Mouse (Mus musculus) spleen, embryonic (tissue): Measurements from ENCODE around the gene Hmgxb4.
"Not testable (repeated sequence)": the region's sequence is repeated elsewhere in the genome, so short reads cannot be mapped to it uniquely, and the experiment has no call there.

ENCODE experiments used
- CTCF ChIA-PET: fragments of 350-600 bp; sonication (Branson Sonifier 250); formaldehyde crosslinking; loops from one replicate; lab custom pipeline; 2022; lab: Charles Lee

Hmgxb4 gene

GRCm38 (mm10) chr8:74993081-74993474 lies at the start of gene Hmgxb4:
TSS of gene Hmgxb4 (plus strand) at chr8:74993356.
- CTCF ChIA-PET: no interaction called here

GRCm38 (mm10) chr8:74949445-74949844 lies 43.7 kb upstream of the Hmgxb4 start:
- CTCF ChIA-PET: no interaction called here

DNA sequence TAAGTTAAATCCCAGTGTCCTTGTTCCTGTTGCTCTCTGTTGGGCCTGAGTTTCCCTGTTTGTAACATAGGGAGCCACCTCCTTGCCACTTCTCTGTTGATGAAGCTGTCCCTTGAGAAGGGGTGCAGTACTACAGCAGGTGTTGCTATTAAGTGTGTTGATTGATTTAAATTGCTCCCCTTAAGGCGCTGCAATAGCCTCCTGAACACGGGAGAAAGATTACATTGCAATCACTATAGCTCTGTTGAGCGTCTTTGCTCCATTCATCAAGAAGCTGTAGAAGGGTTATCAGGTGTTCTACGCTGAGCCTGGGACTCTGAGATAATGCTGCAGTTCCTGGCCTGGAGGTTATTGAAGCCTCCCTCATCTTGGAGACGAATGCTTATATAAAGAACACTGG lies 29.2 kb upstream of the Hmgxb4 start:
- CTCF ChIA-PET: no interaction called here

- CTCF ChIA-PET: not testable (repeated sequence)
Measured at GRCm38 (mm10) chr8:74970286-74970685, 22.9 kb upstream of the Hmgxb4 start.

- CTCF ChIA-PET: no interaction called here
Measured at GRCm38 (mm10) chr8:74971636-74972035, 21.5 kb upstream of the Hmgxb4 start.

- CTCF ChIA-PET: no interaction called here
Measured at GRCm38 (mm10) chr8:74972322-74972883, 20.8 kb upstream of the Hmgxb4 start.

GRCm38 (mm10) chr8:74973121-74973869 lies 19.9 kb upstream of the Hmgxb4 start:
- CTCF ChIA-PET: no interaction called here

DNA sequence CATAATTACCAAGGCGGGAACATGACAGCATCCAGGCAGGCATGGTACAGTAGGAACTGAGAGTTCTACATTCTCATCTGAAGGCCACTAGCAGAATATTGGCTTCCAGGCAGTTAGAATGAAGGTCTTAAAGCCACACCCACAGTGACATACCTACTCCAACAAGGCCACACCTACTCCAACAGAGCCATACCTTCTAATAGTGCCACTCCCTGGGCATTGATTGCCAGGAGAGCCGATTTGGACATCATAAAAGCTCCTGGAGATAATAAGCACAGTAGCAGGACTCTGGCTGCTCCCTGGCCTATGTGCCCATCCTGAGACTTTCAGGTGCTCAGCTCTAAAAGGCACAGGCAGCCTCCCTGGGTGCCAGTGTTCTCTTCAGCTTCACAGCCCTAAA lies 19.3 kb upstream of the Hmgxb4 start:
- CTCF ChIA-PET: no interaction called here

DNA sequence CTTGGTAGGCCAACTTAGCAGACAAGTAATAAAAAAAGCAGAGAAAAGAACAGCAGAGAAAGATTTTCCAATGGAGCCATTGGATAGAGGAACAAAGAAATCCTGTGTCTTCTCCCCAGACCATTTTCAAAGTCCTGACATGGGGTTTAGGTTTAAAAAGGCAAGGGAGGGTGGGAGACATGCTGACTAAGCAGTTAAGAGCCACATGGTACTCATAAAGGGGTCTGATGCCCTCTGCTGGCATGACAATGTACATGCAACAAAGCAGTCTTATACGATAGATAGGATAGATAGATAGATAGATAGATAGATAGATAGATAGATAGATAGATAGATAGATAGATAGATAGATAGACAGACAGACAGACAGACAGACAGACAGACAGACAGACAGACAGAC lies 15.7 kb upstream of the Hmgxb4 start:
- CTCF ChIA-PET: interaction anchor here (0.5 kb wide), 1 partner anchor 190 kb away, joined by 6 read pairs; no protein-coding TSS in a partner anchor

DNA sequence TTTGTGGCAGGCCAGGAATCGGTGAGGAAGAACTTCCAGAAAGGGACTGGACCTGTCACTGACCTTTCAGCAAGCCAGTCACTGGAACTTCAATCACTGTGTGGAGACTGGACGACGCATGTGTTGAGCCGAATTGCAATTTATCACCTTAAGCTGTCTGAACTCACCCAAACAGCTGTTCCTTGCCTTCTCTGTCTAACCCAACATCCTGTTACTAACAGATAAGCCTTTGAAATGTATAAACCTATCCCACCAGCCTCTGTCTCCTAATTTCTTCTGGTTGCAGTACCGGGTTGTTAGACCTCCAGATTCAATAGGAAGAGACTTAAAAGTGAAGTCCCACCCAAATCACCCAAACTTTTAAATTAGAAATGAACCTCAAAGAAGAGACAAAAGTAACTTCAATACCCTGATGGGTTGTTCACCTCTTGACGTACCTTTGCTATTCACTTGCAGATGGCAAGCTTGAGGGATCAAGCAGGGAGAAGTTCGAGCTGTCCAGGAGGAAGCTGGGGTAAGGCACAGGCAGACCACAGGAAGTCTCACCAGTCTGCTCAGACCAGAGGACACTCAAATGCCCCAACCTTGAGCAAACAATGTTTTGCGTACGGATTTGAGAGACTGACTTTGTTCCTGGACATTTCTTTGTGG lies 13.0 kb upstream of the Hmgxb4 start:
- CTCF ChIA-PET: no interaction called here

GRCm38 (mm10) chr8:74980711-74981062 lies 12.5 kb upstream of the Hmgxb4 start:
- CTCF ChIA-PET: no interaction called here

GRCm38 (mm10) chr8:74981809-74982208 lies 11.3 kb upstream of the Hmgxb4 start:
- CTCF ChIA-PET: interaction anchor here (0.6 kb wide), 1 partner anchor 359 kb away, joined by 4 read pairs; no protein-coding TSS in a partner anchor

GRCm38 (mm10) chr8:74987436-74987835 lies 5.7 kb upstream of the Hmgxb4 start:
- CTCF ChIA-PET: no interaction called here

GRCm38 (mm10) chr8:74990021-74990420 lies 3.1 kb upstream of the Hmgxb4 start:
- CTCF ChIA-PET: no interaction called here

GRCm38 (mm10) chr8:74993475-74994451 lies 607 bp downstream of the Hmgxb4 start:
- CTCF ChIA-PET: no interaction called here

DNA sequence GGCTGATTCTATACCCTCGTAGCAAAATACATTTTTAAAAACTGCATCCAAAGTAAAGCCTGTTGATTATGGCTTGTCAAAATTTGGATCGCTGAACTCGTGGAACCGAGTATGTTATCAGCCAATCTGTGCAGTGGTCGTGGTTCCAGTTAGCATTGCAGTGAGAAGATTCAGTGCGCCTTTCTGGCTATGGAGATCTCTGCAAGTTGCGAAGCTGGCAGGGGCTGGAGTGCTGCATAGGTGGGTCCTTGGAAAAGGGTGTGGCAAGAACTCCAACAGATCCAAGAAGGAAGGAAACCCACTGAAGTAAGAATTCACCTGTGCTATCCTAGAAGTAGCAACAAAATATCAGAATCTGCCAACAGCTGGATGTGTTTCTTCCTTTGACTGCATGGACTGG lies 1.4 kb downstream of the Hmgxb4 start:
- CTCF ChIA-PET: no interaction called here

DNA sequence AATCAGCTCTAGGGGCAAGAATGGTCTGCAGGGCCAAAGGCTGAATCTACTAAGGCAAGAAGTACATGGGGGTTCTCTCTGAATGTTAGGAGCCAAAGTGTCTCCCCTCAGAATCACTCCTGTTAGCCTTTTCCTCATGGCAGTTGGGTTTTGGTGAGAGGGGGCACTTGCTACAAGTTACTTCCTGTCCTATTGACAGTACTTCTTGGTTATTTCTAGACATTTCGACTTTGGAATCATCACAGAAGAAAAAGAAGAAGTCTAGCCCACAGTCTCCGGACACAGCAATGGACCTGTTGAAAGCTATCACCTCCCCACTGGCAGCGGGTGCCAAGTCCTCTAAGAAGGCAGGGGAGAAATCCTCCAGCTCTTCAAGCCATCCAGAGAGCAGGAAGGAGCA lies 7.3 kb downstream of the Hmgxb4 start:
- CTCF ChIA-PET: no interaction called here

DNA sequence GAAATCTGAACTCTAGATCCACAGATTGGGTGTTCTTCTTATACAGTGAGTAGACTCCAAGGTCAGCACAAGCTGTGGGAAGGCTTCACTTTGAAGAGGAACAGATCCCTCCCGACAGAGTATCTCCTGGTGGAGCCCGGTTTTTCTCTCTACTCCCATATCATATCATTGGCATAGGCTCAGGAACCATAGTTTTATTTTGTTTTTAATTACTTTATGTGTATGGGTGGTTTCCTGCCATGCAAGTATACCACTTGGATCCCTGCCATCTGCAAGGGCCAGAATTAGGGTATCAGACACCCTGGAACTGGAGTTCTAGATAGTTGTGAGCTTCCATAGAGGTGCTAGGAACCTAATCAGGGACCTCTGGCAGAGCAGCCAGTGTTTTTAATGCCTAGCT lies 15.7 kb downstream of the Hmgxb4 start:
- CTCF ChIA-PET: interaction anchor here (1.1 kb wide), 1 partner anchor 95 kb away, joined by 3 read pairs; no protein-coding TSS in a partner anchor

DNA sequence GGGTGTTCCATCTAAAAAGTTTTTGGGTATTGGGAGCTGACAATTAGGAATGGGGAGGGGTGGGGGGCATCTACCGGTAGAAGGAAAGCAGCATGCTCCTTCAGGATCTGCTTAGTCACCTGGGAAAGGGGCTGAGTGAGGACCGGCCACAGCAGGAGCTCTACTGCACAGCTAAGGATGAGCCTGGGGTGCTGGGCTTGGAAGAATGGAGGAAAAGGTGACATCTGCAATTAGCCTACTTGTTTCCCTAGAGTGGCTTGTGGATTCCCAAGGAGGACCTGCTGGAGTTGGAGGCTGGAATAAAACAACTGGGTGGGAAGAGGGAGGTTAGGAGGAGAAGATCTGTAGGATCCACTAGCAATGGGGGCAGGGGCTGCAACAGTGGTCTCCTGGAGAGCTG lies 20.4 kb downstream of the Hmgxb4 start:
- CTCF ChIA-PET: no interaction called here

DNA sequence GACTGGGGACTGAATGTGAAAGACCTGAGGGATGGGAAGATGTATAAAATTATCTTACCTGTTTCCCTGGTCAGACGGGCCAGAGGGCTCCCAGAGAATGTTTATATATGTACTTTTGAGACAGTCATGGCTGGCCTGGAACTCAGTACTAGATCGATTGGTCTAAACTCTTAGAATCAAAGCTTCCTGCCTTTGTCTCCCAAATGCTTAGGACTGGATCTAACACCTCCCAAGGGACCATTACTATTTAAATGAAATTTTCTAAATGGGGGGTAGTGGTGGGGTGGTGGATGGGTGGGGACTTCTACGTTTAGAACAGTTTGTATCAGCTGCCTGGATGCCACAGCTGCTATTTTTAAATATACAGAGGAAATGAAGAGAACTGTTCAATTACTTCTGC lies 20.8 kb downstream of the Hmgxb4 start:
- CTCF ChIA-PET: no interaction called here

- CTCF ChIA-PET: no interaction called here
Measured at GRCm38 (mm10) chr8:75015981-75016380, 22.8 kb downstream of the Hmgxb4 start.

- CTCF ChIA-PET: no interaction called here
Measured at GRCm38 (mm10) chr8:75016422-75016821, 23.3 kb downstream of the Hmgxb4 start.
